In genomic region chr16:56014076-56014475, GRCm38 (mm10) we compare ENCODE assay signal across 19 mouse cellular contexts.
"Had no signal": no experiment of that assay in that cellular context is flagged by ENCODE, and none has a peak within 500 bp of the region (broad histone marks: within the 10 kb centered on the region; RNA-seq: fewer than 3 reads in every experiment).

No protein-coding gene starts in this region.

- H3K4me1 ChIP-seq: liver, embryonic 13.5 days; lung, embryonic 15.5 days; midbrain, embryonic 10.5 days; midbrain, embryonic 13.5 days; neural tube, embryonic 12.5 days; neural tube, embryonic 15.5 days had no signal

- H3K27me3 ChIP-seq: liver, embryonic 13.5 days; lung, embryonic 15.5 days; megakaryocyte, embryonic 14.5 days; midbrain, embryonic 13.5 days; neural tube, embryonic 12.5 days; neural tube, embryonic 15.5 days had no signal

- DNase-seq: kidney, adult 11 months; kidney, adult 8-10 months; kidney, postnatal 14 days; layer of hippocampus, postnatal 36 days; liver, embryonic 13.5 days; lung, postnatal 10 days; lung, postnatal 36 days; right cerebral cortex, adult 18-20 months; right cerebral cortex, postnatal 14 days; right cerebral cortex, postnatal 4 days; thymus, postnatal 25 days had no signal

- H3K9me3 ChIP-seq: lung, embryonic 15.5 days; midbrain, embryonic 13.5 days; neural tube, embryonic 12.5 days; neural tube, embryonic 15.5 days had no signal

- H3K27ac ChIP-seq: left cerebral cortex, adult 2 months; liver, embryonic 13.5 days; lung, embryonic 15.5 days; midbrain, embryonic 10.5 days; midbrain, embryonic 13.5 days; neural tube, embryonic 12.5 days; neural tube, embryonic 15.5 days had no signal

- H3K9ac ChIP-seq: liver, embryonic 13.5 days; lung, embryonic 15.5 days; midbrain, embryonic 13.5 days; neural tube, embryonic 12.5 days; neural tube, embryonic 15.5 days had no signal

- ATAC-seq: inflammation-experienced regulatory T-cells, adult 6 months; midbrain, embryonic 13.5 days had no signal

- H3K4me2 ChIP-seq: liver, embryonic 13.5 days; lung, embryonic 15.5 days; midbrain, embryonic 13.5 days; neural tube, embryonic 12.5 days; neural tube, embryonic 15.5 days had no signal

- H3K4me3 ChIP-seq: left cerebral cortex, adult 2 months; liver, embryonic 13.5 days; lung, embryonic 15.5 days; megakaryocyte, embryonic 14.5 days; midbrain, embryonic 10.5 days; midbrain, embryonic 13.5 days; neural tube, embryonic 12.5 days; neural tube, embryonic 15.5 days had no signal
